Mouse (Mus musculus) adrenal gland, adult 8-10 months (tissue): ENCODE measurements around the gene Tnfrsf21. TPM values are rescaled to one million over a fixed set of nuclear protein-coding genes. Genes with fewer than 3 reads are reported as not detected.

ENCODE experiments used
- DNase-seq: peaks from one replicate; pipeline ENCODE4 v3.0.0; 2022
- total RNA-seq, 4 experiments: library from RNA; stranded (reverse); gene quantifications; 2 replicates each; pipeline ENCODE4 v1.2.4; 2022

Gene Tnfrsf21
- total RNA-seq, 4 experiments from 2014 or later, result 2.4 to 5.3 (median 3.1) TPM

- peak; percentile 2 for DNase-seq
These were observed 60.6 kb downstream of the Tnfrsf21 start for GRCm38 (mm10) chr17:43076801-43077493.

GRCm38 (mm10) chr17:43077540-43077939 is 61.2 kb downstream of the Tnfrsf21 start:
- no peak for DNase-seq

- DNase-seq, result no peak
These were observed 64.9 kb downstream of the Tnfrsf21 start for GRCm38 (mm10) chr17:43081225-43081624.

- DNase-seq, result no peak
These were observed 73.1 kb downstream of the Tnfrsf21 start for GRCm38 (mm10) chr17:43089496-43089895.

- DNase-seq, result no peak
These were observed 74.8 kb downstream of the Tnfrsf21 start for GRCm38 (mm10) chr17:43090948-43091724.

GRCm38 (mm10) chr17:43092280-43092995 is 76.1 kb downstream of the Tnfrsf21 start:
- DNase-seq, result no peak

GRCm38 (mm10) chr17:43094285-43094684 is 77.9 kb downstream of the Tnfrsf21 start:
- DNase-seq, result no peak

GRCm38 (mm10) chr17:43097101-43097688 is 80.8 kb downstream of the Tnfrsf21 start:
- no peak for DNase-seq

GRCm38 (mm10) chr17:43106108-43106507 is 89.8 kb downstream of the Tnfrsf21 start:
- DNase-seq, result no peak

- no peak for DNase-seq
These were observed 91.0 kb downstream of the Tnfrsf21 start for GRCm38 (mm10) chr17:43107338-43107737.

GRCm38 (mm10) chr17:43109501-43109900 is 93.1 kb downstream of the Tnfrsf21 start:
- no peak for DNase-seq

GRCm38 (mm10) chr17:43110168-43110885 is 94.0 kb downstream of the Tnfrsf21 start:
- DNase-seq, result no peak

GRCm38 (mm10) chr17:43113391-43113984 is 97.1 kb downstream of the Tnfrsf21 start:
- DNase-seq, result no peak

GRCm38 (mm10) chr17:43114086-43114581 is 97.8 kb downstream of the Tnfrsf21 start:
- DNase-seq, result no peak

GRCm38 (mm10) chr17:43114926-43115325 is 98.6 kb downstream of the Tnfrsf21 start:
- DNase-seq, result no peak

GRCm38 (mm10) chr17:43116748-43117147 is 100.4 kb downstream of the Tnfrsf21 start:
- no peak for DNase-seq

- no peak for DNase-seq
These were observed 103.1 kb downstream of the Tnfrsf21 start for GRCm38 (mm10) chr17:43119446-43119845.

GRCm38 (mm10) chr17:43121096-43121495 is 104.7 kb downstream of the Tnfrsf21 start:
- no peak for DNase-seq

GRCm38 (mm10) chr17:43128305-43128704 is 112.0 kb downstream of the Tnfrsf21 start:
- DNase-seq, result no peak

- DNase-seq, result no peak
These were observed 112.7 kb downstream of the Tnfrsf21 start for GRCm38 (mm10) chr17:43128908-43129533.
